Mouse (Mus musculus): Measurements from ENCODE around the gene Igsf21. TPM values are rescaled to one million over a fixed set of nuclear protein-coding genes. Genes with fewer than 3 reads are reported as not detected.

The Igsf21 gene
- polyA plus RNA-seq, 1 experiment from 2014 or later: 50.9 TPM

DNA sequence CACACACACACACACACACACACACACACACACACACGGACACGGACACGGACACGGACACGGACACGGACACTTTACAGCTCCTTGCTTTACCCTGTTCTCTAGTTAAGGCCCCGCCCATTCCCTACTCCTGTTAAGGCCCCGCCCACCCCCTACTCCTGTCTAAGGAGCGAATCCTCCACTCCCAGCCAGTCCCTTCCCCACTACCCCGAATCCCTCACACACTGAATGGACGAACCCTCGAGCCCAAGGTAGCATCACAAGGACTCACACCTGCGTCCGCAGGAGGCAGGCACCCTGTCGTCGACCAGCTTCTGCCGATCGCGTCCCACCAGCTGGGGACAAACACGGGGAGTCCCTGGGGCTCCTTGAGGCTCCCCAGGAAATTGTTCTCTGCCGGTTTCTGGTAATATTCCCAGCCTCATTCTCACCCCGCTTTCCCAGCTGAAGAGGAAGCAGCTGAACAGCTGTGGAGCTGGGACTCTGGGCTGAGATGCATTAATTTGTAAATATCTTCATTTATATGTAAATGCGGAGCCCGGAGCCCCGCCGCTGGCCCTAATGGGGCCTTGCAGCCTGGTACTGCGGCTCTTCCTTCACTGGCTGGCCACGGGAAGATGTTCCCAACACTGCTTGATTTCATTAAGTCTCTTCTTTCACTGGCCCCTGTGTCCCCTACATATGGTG, 143.1 kb downstream of the Igsf21 start:
- H3K9ac ChIP-seq (replicated peaks; ENCODE audit: low read depth, low read length): peak overlapping the region; percentile 46; the same call in 1 of the 2 replicates
- ATAC-seq: peak; percentile 74
- peak overlapping the region; percentile 54 for H3K4me2 ChIP-seq (ENCODE audit: low read length)
- under 1% methylated on average over 28 of the region's 28 CpGs for WGBS
- H3K27ac ChIP-seq (ENCODE audit: low read length): peak overlapping the region; percentile 80
- H3K27me3 ChIP-seq (replicated peaks; ENCODE audit: control insufficient read depth, insufficient read depth, low read length): 0 out of 2 replicates have a peak, but pooled peaks cover 2% of the 10 kb centered on the region
- no peaks in the 10 kb centered on the region for H3K36me3 ChIP-seq (ENCODE audit: control insufficient read depth, insufficient read depth)
- H3K4me1 ChIP-seq (replicated peaks; ENCODE audit: control insufficient read depth, insufficient read depth, low read length): peaks cover 33% of the 10 kb centered on the region
- peak overlapping the region; percentile 34 for H3K4me3 ChIP-seq (replicated peaks; ENCODE audit: low read length)
- H3K9me3 ChIP-seq (ENCODE audit: control insufficient read depth, low read length): no peaks in the 10 kb centered on the region

- no peak for ATAC-seq
- Histone ChIP-seq H3K4me2 (ENCODE audit: low read length) (no peak overlapping the region), H3K27ac (ENCODE audit: low read length) (no peak overlapping the region), H3K4me3 (replicated peaks; ENCODE audit: low read length) (no peak overlapping the region), H3K4me1 (replicated peaks; ENCODE audit: control insufficient read depth, insufficient read depth, low read length) (peaks cover 32% of the 10 kb centered on the region), H3K27me3 (replicated peaks; ENCODE audit: control insufficient read depth, insufficient read depth, low read length) (0 out of 2 replicates have a peak, but pooled peaks cover under 1% of the 10 kb centered on the region), H3K9ac (replicated peaks; ENCODE audit: low read depth, low read length) (no peak overlapping the region), H3K36me3 (ENCODE audit: control insufficient read depth, insufficient read depth) (no peaks in the 10 kb centered on the region), H3K9me3 (ENCODE audit: control insufficient read depth, low read length) (no peaks in the 10 kb centered on the region)
- 25% methylated on average over 11 of the region's 11 CpGs for WGBS
Observed at GRCm38 (mm10) chr4:140102581-140103200, 143.9 kb downstream of the Igsf21 start.

DNA sequence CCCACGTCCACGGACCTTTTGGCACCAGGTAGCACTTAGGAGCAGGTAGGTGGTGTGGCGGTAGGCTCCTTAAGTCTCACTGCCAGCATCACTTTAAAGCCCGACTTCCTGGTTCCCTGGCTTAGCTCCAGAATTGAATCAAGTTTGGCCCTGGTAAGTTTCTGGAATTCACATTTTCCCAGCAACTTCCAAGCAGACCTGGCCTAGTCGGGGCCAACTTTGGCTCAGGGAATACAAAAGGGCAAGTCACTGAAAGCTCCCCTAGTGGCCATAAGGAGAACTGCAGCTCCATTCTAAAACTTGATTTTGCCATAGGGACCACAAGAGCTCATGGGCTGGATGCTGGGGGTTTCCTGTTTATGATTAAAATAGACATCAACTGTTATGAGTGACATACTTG, 145.5 kb downstream of the Igsf21 start:
- Histone ChIP-seq H3K4me2 (ENCODE audit: low read length) (no peak overlapping the region), H3K9me3 (ENCODE audit: control insufficient read depth, low read length) (no peaks in the 10 kb centered on the region), H3K4me1 (replicated peaks; ENCODE audit: control insufficient read depth, insufficient read depth, low read length) (peaks cover 32% of the 10 kb centered on the region), H3K9ac (replicated peaks; ENCODE audit: low read depth, low read length) (no peak overlapping the region), H3K27ac (ENCODE audit: low read length) (no peak overlapping the region), H3K27me3 (replicated peaks; ENCODE audit: control insufficient read depth, insufficient read depth, low read length) (no peaks in the 10 kb centered on the region), H3K4me3 (replicated peaks; ENCODE audit: low read length) (no peak overlapping the region), H3K36me3 (ENCODE audit: control insufficient read depth, insufficient read depth) (no peaks in the 10 kb centered on the region)
- ATAC-seq: no peak
- WGBS: 66% methylated on average over 5 of the region's 5 CpGs

DNA sequence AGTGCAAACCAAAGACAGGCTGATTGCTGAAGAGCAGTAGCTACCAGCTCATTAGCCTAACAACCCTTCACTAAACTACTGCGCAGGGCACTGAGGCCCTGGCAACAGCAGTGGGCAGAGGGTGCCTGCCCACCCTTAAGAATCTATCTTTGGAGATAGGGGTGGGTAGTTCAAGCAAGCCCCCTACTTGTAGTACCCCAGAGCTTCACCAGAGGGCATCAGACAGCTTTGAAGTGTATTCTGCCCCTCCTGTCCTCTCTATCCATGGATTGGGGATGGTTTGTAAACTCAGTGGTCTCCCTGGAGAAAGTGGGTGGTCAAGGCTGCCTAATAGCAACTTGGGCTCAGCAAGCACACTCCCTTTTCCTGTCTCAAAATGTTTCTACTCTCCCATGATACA, 146.4 kb downstream of the Igsf21 start:
- no peaks in the 10 kb centered on the region for H3K36me3 ChIP-seq (ENCODE audit: control insufficient read depth, insufficient read depth)
- WGBS: 50% methylated on average over 1 of the region's 1 CpGs
- H3K4me3 ChIP-seq (replicated peaks; ENCODE audit: low read length): no peak overlapping the region
- no peaks in the 10 kb centered on the region for H3K27me3 ChIP-seq (replicated peaks; ENCODE audit: control insufficient read depth, insufficient read depth, low read length)
- no peak overlapping the region for H3K4me2 ChIP-seq (ENCODE audit: low read length)
- peaks cover 33% of the 10 kb centered on the region for H3K4me1 ChIP-seq (replicated peaks; ENCODE audit: control insufficient read depth, insufficient read depth, low read length)
- H3K9ac ChIP-seq (replicated peaks; ENCODE audit: low read depth, low read length): no peak overlapping the region
- no peak overlapping the region for H3K27ac ChIP-seq (ENCODE audit: low read length)
- no peaks in the 10 kb centered on the region for H3K9me3 ChIP-seq (ENCODE audit: control insufficient read depth, low read length)
- ATAC-seq: no peak

DNA sequence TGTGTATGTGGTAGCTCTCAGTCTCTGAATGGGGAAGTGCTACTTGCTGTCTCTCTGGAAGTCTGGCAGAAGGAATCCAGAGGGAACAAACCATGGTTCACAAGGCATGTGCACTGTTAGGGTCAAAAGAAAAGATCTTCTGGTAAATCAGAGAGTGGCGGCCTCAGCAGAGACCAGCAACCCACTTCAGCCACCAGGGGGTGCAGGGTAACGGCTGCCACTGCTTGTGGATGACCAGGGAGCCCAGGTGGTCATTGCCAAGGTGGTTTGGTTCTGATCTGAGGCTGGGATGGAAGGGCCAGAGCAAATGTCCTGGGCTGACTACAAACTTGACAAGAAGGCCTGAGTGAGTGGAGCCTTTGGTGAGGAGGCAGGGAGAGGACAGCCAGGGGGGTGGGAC, 150.3 kb downstream of the Igsf21 start:
- H3K4me2 ChIP-seq (ENCODE audit: low read length): no peak overlapping the region
- ATAC-seq: no peak
- H3K9me3 ChIP-seq (ENCODE audit: control insufficient read depth, low read length): no peaks in the 10 kb centered on the region
- H3K36me3 ChIP-seq (ENCODE audit: control insufficient read depth, insufficient read depth): no peaks in the 10 kb centered on the region
- no peak overlapping the region for H3K27ac ChIP-seq (ENCODE audit: low read length)
- H3K27me3 ChIP-seq (replicated peaks; ENCODE audit: control insufficient read depth, insufficient read depth, low read length): no peaks in the 10 kb centered on the region
- H3K4me3 ChIP-seq (replicated peaks; ENCODE audit: low read length): no peak overlapping the region
- H3K9ac ChIP-seq (replicated peaks; ENCODE audit: low read depth, low read length): no peak overlapping the region
- WGBS: 57% methylated on average over 2 of the region's 2 CpGs
- peaks cover 10% of the 10 kb centered on the region for H3K4me1 ChIP-seq (replicated peaks; ENCODE audit: control insufficient read depth, insufficient read depth, low read length)

DNA sequence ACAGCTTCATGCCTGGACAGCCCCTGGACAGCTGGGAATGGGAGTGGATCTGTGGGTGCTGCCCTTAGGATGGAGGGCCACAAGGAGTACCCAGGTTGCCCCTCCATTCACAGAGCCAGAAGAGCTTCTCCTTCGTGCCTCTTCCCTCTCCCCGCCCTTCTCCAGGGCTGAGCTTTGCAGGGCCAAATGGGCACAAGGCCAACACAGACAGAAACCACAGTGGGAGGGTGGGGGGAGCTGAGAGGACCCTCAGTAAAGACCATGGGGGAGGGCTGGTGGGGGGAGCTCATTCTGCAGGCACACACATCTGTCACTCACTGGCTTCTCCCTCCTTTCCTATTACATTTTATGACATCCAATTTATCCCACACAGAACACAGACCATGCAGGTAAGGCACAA, 151.7 kb downstream of the Igsf21 start:
- Histone ChIP-seq H3K36me3 (ENCODE audit: control insufficient read depth, insufficient read depth) (no peaks in the 10 kb centered on the region), H3K27me3 (replicated peaks; ENCODE audit: control insufficient read depth, insufficient read depth, low read length) (no peaks in the 10 kb centered on the region), H3K4me1 (replicated peaks; ENCODE audit: control insufficient read depth, insufficient read depth, low read length) (peaks cover 10% of the 10 kb centered on the region), H3K27ac (ENCODE audit: low read length) (no peak overlapping the region), H3K4me3 (replicated peaks; ENCODE audit: low read length) (no peak overlapping the region), H3K9me3 (ENCODE audit: control insufficient read depth, low read length) (no peaks in the 10 kb centered on the region), H3K4me2 (ENCODE audit: low read length) (no peak overlapping the region), H3K9ac (replicated peaks; ENCODE audit: low read depth, low read length) (no peak overlapping the region)
- no peak; the same call in 1 of the 2 replicates for ATAC-seq
- 13% methylated on average over 2 of the region's 2 CpGs for WGBS

GRCm38 (mm10) chr4:140092367-140092766, 154.2 kb downstream of the Igsf21 start:
- Histone ChIP-seq H3K9ac (replicated peaks; ENCODE audit: low read depth, low read length) (no peak overlapping the region), H3K4me2 (ENCODE audit: low read length) (no peak overlapping the region), H3K27ac (ENCODE audit: low read length) (no peak overlapping the region), H3K9me3 (ENCODE audit: control insufficient read depth, low read length) (no peaks in the 10 kb centered on the region), H3K36me3 (ENCODE audit: control insufficient read depth, insufficient read depth) (no peaks in the 10 kb centered on the region), H3K4me1 (replicated peaks; ENCODE audit: control insufficient read depth, insufficient read depth, low read length) (peaks cover 8% of the 10 kb centered on the region), H3K4me3 (replicated peaks; ENCODE audit: low read length) (no peak overlapping the region), H3K27me3 (replicated peaks; ENCODE audit: control insufficient read depth, insufficient read depth, low read length) (no peaks in the 10 kb centered on the region)
- 65% methylated on average over 11 of the region's 11 CpGs for WGBS
- no peak for ATAC-seq

- Histone ChIP-seq H3K4me1 (replicated peaks; ENCODE audit: control insufficient read depth, insufficient read depth, low read length) (peaks cover 8% of the 10 kb centered on the region), H3K27ac (ENCODE audit: low read length) (no peak overlapping the region), H3K4me3 (replicated peaks; ENCODE audit: low read length) (no peak overlapping the region), H3K9ac (replicated peaks; ENCODE audit: low read depth, low read length) (no peak overlapping the region), H3K4me2 (ENCODE audit: low read length) (no peak overlapping the region), H3K9me3 (ENCODE audit: control insufficient read depth, low read length) (no peaks in the 10 kb centered on the region), H3K27me3 (replicated peaks; ENCODE audit: control insufficient read depth, insufficient read depth, low read length) (no peaks in the 10 kb centered on the region), H3K36me3 (ENCODE audit: control insufficient read depth, insufficient read depth) (no peaks in the 10 kb centered on the region)
- WGBS: 57% methylated on average over 3 of the region's 3 CpGs
- no peak for ATAC-seq
Observed at GRCm38 (mm10) chr4:140091693-140092092, 154.9 kb downstream of the Igsf21 start.

- H3K4me2 ChIP-seq (ENCODE audit: low read length): no peak overlapping the region
- H3K27ac ChIP-seq (ENCODE audit: low read length): no peak overlapping the region
- H3K4me3 ChIP-seq (replicated peaks; ENCODE audit: low read length): no peak overlapping the region
- H3K9me3 ChIP-seq (ENCODE audit: control insufficient read depth, low read length): no peaks in the 10 kb centered on the region
- H3K36me3 ChIP-seq (ENCODE audit: control insufficient read depth, insufficient read depth): no peaks in the 10 kb centered on the region
- 86% methylated on average over 4 of the region's 4 CpGs for WGBS
- no peaks in the 10 kb centered on the region for H3K27me3 ChIP-seq (replicated peaks; ENCODE audit: control insufficient read depth, insufficient read depth, low read length)
- H3K9ac ChIP-seq (replicated peaks; ENCODE audit: low read depth, low read length): no peak overlapping the region
- H3K4me1 ChIP-seq (replicated peaks; ENCODE audit: control insufficient read depth, insufficient read depth, low read length): peaks cover 3% of the 10 kb centered on the region
- no peak for ATAC-seq
Observed at GRCm38 (mm10) chr4:140089676-140090075, 156.9 kb downstream of the Igsf21 start.
